Mouse (Mus musculus): Measurements from ENCODE around the gene Arap1. TPM values are rescaled to one million over a fixed set of nuclear protein-coding genes. Genes with fewer than 3 reads are reported as not detected.

Gene Arap1
- total and polyA plus RNA-seq, 3 experiments: 21.2 to 46.1 (median 38.5) TPM

DNA sequence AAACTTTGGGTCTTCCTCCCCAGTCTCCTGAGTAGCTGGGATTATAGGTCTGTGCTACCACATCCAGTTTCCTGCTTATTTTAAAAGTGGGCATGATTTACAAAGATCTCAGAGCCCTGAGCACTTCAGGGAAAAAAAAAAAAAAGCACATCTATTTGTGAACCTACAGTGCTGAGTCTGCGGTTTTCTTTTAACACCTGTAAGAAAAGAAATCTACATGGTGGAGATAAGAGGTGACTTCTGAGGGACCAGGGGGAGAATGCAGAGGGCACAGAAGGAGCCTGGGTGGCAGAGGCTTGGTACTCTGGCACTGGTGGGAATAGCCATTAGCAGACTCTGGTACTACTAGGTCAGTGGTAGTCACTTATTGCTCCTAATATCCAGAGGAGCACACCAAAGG, 28.1 kb upstream of the Arap1 start:
- no peaks in the 10 kb centered on the region for H3K9me3 ChIP-seq (replicated peaks; ENCODE audit: low read length)
- no peaks in the 10 kb centered on the region for H3K36me3 ChIP-seq (replicated peaks in 1 of 2; ENCODE audit: control insufficient read depth in 1 of 2, insufficient read depth in 1 of 2, low read length in 1 of 2)
- no peak overlapping the region for H3K9ac ChIP-seq (ENCODE audit: insufficient read depth, low read depth)
- H3K4me1 ChIP-seq (ENCODE audit: control insufficient read depth in 1 of 2, insufficient read depth in 2 of 2): peaks cover 18 to 21% of the 10 kb centered on the region in 2 experiments
- no peak overlapping the region for H3K27ac ChIP-seq (ENCODE audit: insufficient read depth, low read depth)
- in situ Hi-C loops (cut with MboI; ENCODE audit: low pct_ligation_motif_present, low pct_unique_long_range_greater_than_20kb, low sequenced_read_pairs) (loop anchor here (5.0 kb wide), 1 partner anchor 33 kb away; no protein-coding TSS in a partner anchor), dilution Hi-C loops (cut with MboI; ENCODE audit: extremely low pct_ligation_motif_present, extremely low pct_unique_long_range_greater_than_20kb, low sequenced_read_pairs) (no loop called here)
- no peak for DNase-seq (ENCODE audit: extremely low read depth)
- TF ChIP-seq PAX5 (IDR thresholded peaks at IDR 0.05; ENCODE audit: low read length) (no peak), MAFK (IDR thresholded peaks at IDR 0.05; ENCODE audit: insufficient replicate concordance, low read length) (peak; percentile 80), JUN (IDR thresholded peaks at IDR 0.05; ENCODE audit: insufficient read depth, low read depth, low read length) (no peak), ZMIZ1 (IDR thresholded peaks at IDR 0.05; ENCODE audit: low read depth, low read length) (no peak)
- H3K79me2 ChIP-seq (replicated peaks; ENCODE audit: control insufficient read depth, extremely low read depth, insufficient read depth, poor library complexity, severe bottlenecking): no peaks in the 10 kb centered on the region
- no peak overlapping the region for H3K4me3 ChIP-seq (replicated peaks in 1 of 3; ENCODE audit: low read depth in 2 of 3, low read length in 2 of 3, poor library complexity in 1 of 3)
- H3K27me3 ChIP-seq (replicated peaks): peaks cover 46% of the 10 kb centered on the region
- no peak overlapping the region for H3K4me2 ChIP-seq (ENCODE audit: insufficient read depth, low read depth, poor library complexity, severe bottlenecking)

DNA sequence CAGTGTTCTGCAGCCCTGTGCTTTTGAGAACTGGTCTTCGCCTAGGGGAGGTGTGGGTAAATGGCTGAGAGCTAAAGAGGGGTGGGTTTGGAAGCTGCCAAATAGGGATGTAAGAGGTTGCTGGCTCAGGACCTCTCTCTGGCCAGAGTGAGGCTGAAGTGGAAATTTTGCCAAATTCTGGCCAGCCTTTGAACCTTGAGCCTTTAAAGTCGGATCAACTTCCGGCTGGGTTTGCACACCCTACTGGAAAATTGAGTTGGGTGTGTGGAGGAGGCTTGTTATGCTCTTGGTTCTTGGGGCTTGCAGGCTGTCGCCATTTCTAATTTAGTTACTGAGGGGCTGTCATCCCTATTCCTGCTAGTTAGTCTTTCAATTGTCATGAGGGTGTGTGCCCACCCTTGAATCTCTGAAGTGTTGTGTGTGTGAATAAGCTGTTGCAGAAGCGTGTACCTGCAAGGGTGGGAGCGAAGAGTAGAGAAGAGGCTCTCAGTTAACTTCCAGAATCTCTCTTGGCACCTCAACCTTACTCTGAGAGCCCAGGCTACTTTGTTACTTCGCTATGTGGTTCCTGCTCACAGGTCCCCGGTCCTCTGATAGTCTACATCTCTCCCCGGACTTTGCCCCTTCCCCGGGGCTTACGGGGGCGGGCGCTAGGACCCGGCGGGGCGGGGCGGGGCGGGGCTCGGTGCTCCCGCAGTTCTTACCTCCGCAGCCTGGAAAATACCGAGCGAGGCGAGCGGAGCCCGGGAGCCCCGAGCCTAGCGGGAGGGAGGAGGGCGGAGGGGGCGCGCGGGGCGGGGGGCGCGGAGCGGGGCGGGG, 27.3 kb upstream of the Arap1 start:
- Histone ChIP-seq H3K4me1 (ENCODE audit: control insufficient read depth in 1 of 2, insufficient read depth in 2 of 2) (peaks cover 18 to 21% of the 10 kb centered on the region in 2 experiments), H3K9ac (ENCODE audit: insufficient read depth, low read depth) (peak overlapping the region; percentile 57)
- no peak for DNase-seq (ENCODE audit: extremely low read depth)

DNA sequence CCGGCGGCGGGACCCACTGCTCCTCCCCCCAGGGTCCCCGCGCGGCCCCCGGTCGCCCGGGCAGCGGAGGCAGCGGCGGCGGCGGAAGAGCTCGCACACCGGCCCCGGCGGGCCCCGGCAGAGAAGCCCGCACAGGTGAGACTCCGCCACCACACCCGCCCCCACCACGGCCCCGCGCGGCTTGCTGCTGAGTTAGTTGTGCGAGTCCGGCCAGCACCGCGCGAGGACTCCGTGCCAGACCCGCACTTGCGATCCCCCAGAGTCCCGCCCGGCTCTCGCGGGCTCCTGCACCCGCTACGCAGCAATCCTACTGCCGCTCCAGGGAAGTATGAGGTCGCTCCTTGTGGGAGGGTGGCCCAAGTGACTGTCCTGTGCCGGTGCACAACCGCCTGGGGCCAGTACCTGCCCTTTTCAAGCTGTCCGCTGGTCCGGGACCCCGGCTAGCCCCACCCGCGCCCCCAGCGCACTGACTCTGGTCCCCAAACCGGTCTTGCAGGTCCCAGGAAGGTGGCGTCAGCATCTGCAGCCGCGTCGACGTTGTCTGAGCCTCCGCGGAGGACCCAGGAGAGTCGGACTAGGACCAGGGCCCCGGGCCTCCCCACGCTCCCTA, 26.5 kb upstream of the Arap1 start:
- DNase-seq (ENCODE audit: extremely low read depth): no peak
- dilution Hi-C loops (cut with MboI; ENCODE audit: extremely low pct_ligation_motif_present, extremely low pct_unique_long_range_greater_than_20kb, low sequenced_read_pairs): no loop called here

More for the DNA sequence above, 27.3 kb upstream of the Arap1 start:
- 0 out of 2 replicates have a peak, but pooled peaks have one; percentile 12 for TF ChIP-seq MEF2A (IDR thresholded peaks at IDR 0.05; ENCODE audit: borderline replicate concordance, low read depth, low read length)
- 0 out of 2 replicates have a peak, but pooled peaks have one; percentile 19 for TF ChIP-seq NELFE (IDR thresholded peaks at IDR 0.05; ENCODE audit: low read depth, low read length)
- no peak for TF ChIP-seq TCF12 (IDR thresholded peaks at IDR 0.05; ENCODE audit: low read depth, low read length)
- Histone ChIP-seq H3K36me3 (replicated peaks in 1 of 2; ENCODE audit: control insufficient read depth in 1 of 2, insufficient read depth in 1 of 2, low read length in 1 of 2) (no peaks in the 10 kb centered on the region), H3K9me3 (replicated peaks; ENCODE audit: low read length) (no peaks in the 10 kb centered on the region), H3K4me2 (ENCODE audit: insufficient read depth, low read depth, poor library complexity, severe bottlenecking) (peak overlapping the region; percentile 97), H3K4me3 (replicated peaks in 1 of 3; ENCODE audit: low read depth in 2 of 3, low read length in 2 of 3, poor library complexity in 1 of 3) (peak overlapping the region; percentile 45 to 66 (median 46)), H3K79me2 (replicated peaks; ENCODE audit: control insufficient read depth, extremely low read depth, insufficient read depth, poor library complexity, severe bottlenecking) (no peaks in the 10 kb centered on the region), H3K27me3 (replicated peaks) (peaks cover 44% of the 10 kb centered on the region), H3K27ac (ENCODE audit: insufficient read depth, low read depth) (no peak overlapping the region)
- dilution Hi-C loops (cut with MboI; ENCODE audit: extremely low pct_ligation_motif_present, extremely low pct_unique_long_range_greater_than_20kb, low sequenced_read_pairs) (no loop called here), in situ Hi-C loops (cut with MboI; ENCODE audit: low pct_ligation_motif_present, low pct_unique_long_range_greater_than_20kb, low sequenced_read_pairs) (no loop called here)

More for the DNA sequence above, 26.5 kb upstream of the Arap1 start:
- in situ Hi-C loops (cut with MboI; ENCODE audit: low pct_ligation_motif_present, low pct_unique_long_range_greater_than_20kb, low sequenced_read_pairs): no loop called here
- peak overlapping the region; percentile 30 to 66 (median 46) for H3K4me3 ChIP-seq (replicated peaks in 1 of 3; ENCODE audit: low read depth in 2 of 3, low read length in 2 of 3, poor library complexity in 1 of 3)
- H3K27me3 ChIP-seq (replicated peaks): peaks cover 47% of the 10 kb centered on the region
- H3K36me3 ChIP-seq (replicated peaks in 1 of 2; ENCODE audit: control insufficient read depth in 1 of 2, insufficient read depth in 1 of 2, low read length in 1 of 2): no peaks in the 10 kb centered on the region
- no peaks in the 10 kb centered on the region for H3K79me2 ChIP-seq (replicated peaks; ENCODE audit: control insufficient read depth, extremely low read depth, insufficient read depth, poor library complexity, severe bottlenecking)
- no peaks in the 10 kb centered on the region for H3K9me3 ChIP-seq (replicated peaks; ENCODE audit: low read length)
- TF ChIP-seq CTCF (conservative IDR thresholded peaks at IDR 0.05 in 1 of 2, IDR thresholded peaks at IDR 0.05 in 1 of 2; ENCODE audit: low read depth in 2 of 2, low read length in 2 of 2) (no peak), SMC3 (IDR thresholded peaks at IDR 0.05; ENCODE audit: low read depth, low read length) (no peak), RCOR1 (conservative IDR thresholded peaks at IDR 0.05; ENCODE audit: low read depth, low read length) (no peak), SIN3A (IDR thresholded peaks at IDR 0.05; ENCODE audit: low read length) (no peak), ETS1 (conservative IDR thresholded peaks at IDR 0.05; ENCODE audit: low read depth, low read length) (no peak), MXI1 (IDR thresholded peaks at IDR 0.05; ENCODE audit: low read depth, low read length) (no peak), HCFC1 (IDR thresholded peaks at IDR 0.05; ENCODE audit: low read depth, low read length) (no peak), CHD2 (IDR thresholded peaks at IDR 0.05; ENCODE audit: low read length) (no peak), UBTF (IDR thresholded peaks at IDR 0.05; ENCODE audit: low read depth, low read length) (no peak), MAZ (IDR thresholded peaks at IDR 0.05; ENCODE audit: low read depth, low read length) (no peak), MEF2A (IDR thresholded peaks at IDR 0.05; ENCODE audit: borderline replicate concordance, low read depth, low read length) (no peak), E2F4 (IDR thresholded peaks at IDR 0.05; ENCODE audit: insufficient replicate concordance, low read depth, low read length) (no peak), EP300 (IDR thresholded peaks at IDR 0.05; ENCODE audit: low read length) (no peak), POLR2A (IDR thresholded peaks at IDR 0.05; ENCODE audit: low read depth, low read length) (no peak), ZNF384 (IDR thresholded peaks at IDR 0.05; ENCODE audit: low read depth, low read length) (no peak), MAX (IDR thresholded peaks at IDR 0.05; ENCODE audit: low read length) (no peak), NELFE (IDR thresholded peaks at IDR 0.05; ENCODE audit: low read depth, low read length) (no peak), TBP (conservative IDR thresholded peaks at IDR 0.05; ENCODE audit: low read depth, low read length) (no peak)
- no peak overlapping the region for H3K27ac ChIP-seq (ENCODE audit: insufficient read depth, low read depth)
- peak overlapping the region; percentile 97 for H3K4me2 ChIP-seq (ENCODE audit: insufficient read depth, low read depth, poor library complexity, severe bottlenecking)
- peaks cover 15 to 21% of the 10 kb centered on the region in 2 experiments for H3K4me1 ChIP-seq (ENCODE audit: control insufficient read depth in 1 of 2, insufficient read depth in 2 of 2)
- H3K9ac ChIP-seq (ENCODE audit: insufficient read depth, low read depth): peak overlapping the region; percentile 57

All from CH12.LX (cell line).